Mouse (Mus musculus): Measurements from ENCODE around the gene Clec1a.
A peak's percentile ranks its signal among the peaks of the same experiment; 100 is the strongest.
"Not testable (repeated sequence)": the region's sequence is repeated elsewhere in the genome, so short reads cannot be mapped to it uniquely, and the experiment has no call there.

Clec1a gene

DNA sequence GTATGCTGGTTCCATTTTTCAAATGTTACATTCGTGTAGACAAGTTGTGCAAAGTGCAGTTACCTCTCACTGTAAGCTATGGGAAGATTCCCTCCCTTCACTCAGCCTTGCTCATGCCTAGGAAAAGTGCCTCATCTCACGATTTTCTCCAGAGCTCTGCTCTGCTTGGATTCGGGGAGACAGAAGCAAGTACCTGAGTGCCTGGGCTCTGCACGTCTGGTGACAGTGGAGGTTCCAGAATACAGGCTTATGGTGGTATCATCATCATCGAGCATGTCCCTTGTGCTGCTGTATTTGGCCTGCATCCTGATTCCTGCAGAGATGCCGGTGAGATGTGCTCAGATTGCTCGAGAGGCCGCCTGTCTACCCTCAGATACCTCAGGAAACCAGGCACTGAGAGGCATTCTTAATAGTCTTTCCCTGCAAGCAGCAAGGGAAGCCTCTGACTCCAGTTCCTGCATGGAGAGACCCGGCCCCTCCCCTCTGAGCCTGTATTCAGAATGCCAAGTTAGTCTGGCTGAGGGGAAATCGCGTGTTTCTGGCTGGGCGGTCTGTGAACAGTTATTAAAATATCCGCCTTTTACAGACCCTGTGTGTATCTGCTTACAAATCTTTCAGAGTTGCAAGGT is at the start of gene Clec1a:
Gene Clec1a, minus strand, starts transcription at position 590 of the 629 bp plus-strand sequence.
- no peak for DNase-seq (ENCODE audit: low spot score)

DNA sequence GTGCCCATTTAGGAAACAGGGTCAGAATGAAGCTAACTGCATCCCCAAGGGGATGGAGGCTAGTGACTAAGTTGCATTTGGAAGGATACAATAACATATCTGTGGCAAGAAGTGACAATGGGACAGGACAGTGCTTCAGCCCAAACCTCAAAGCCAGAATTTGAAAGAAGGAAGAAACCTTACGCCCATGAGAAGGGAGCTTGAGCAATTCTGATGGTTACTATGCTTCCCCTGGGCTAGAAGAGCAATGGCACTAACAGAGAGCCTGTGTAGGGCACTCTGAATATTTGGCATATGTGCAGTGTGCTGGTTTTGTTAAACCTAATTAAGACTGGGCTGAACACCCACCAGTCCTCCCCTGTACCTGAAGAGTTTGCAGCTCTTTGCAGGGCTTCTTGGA is 47.7 kb upstream of the Clec1a start:
- not testable (repeated sequence) for DNase-seq (ENCODE audit: low spot score)

DNA sequence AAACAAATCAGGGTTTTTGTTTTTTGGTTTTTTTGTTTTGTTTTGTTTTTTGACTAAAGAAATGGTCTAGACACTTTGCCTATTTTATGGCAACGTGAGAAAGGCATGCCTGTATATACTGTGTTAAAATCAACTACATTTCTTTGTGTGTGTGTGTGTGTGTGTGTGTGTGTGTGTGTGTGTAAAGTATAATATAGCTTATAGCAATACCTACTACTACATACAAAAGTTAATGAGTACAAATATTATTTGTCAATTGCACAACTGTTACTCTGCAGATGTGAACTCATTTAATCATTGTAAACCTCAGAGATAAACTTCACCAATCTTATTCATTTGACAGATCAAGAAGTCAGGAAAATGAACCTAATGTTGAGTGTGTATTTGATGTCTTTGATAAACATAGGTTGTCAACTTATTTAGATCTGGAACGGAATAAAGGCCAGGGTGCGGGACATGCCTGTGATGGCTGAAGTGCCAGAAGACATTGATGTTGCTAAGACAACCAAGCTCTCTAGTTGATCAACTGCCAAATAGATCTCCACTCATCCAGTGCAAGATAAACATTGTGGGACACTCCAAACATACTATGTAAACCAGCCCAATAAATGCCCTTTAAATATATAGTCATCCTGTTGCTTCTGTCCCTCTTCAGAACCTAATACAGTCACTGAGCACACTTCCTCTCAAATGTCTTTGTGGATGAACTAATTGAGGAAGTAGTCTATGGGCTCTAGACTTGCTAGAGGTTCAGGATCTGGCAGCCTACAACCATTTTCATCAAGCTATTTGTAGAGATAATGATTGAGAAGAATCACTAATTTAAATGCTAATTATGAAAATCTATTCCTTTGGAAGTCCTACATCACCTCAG is 45.8 kb upstream of the Clec1a start:
- no peak for DNase-seq (ENCODE audit: low spot score)

DNA sequence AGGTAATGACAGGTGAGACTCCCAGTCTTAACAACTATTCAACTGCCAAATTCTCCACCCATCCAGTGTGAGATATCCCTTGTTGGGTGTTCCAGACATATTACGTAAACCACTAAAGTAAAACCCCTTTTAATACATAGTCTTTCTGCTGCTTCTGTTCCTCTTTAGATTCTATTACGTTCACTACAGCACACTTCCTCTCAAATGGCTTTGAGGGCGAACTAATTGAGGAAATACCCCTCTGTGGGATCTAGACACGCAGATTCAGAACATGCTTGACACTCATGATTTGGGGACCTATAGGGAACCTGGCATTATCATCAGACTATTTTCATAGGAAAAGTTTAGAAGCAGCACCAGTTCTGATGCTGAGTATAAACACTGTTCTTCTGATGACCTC is 43.1 kb upstream of the Clec1a start:
- no peak for DNase-seq (ENCODE audit: low spot score)

DNA sequence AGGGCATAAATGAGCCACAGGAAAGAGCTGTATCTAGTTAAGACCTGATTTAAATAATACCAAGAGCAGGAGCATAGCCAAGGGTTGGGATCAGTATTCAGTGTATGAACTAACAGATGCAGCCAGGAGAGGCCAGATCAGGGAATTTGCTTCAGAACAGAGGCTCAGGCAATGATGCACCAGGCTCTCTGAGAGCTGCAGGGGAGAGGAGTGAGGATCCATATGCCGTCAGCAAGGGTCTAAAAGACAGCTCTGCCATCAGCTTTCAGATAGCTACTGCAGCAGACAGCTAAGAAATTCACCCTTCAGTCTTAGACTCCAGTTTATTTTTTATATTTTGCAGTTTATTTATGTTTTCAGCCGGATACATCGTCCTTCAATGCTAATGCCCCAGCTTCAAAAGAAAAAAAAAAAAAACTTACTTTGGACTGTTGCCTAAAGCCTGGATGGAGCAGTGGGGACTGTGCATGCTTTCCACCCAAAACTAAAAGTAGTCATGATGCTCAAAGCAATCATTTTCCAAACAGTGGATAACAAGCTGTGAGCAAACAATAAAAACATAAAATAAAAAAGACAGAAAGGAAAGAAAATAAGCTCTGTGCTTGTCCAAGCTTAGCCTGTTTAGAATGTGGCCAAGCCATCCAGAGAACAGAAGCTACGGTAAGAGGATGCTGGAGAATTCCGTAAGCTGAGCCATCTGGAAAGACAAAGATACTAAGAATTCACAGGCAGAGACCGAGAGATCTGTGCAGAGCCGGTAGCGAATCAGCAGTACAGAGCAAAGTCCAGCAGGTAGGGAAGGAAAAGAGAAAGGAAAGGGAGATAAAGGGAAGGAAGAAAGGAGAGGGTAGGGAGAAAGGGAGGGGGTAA is 28.5 kb upstream of the Clec1a start:
- no peak for DNase-seq (ENCODE audit: low spot score)

DNA sequence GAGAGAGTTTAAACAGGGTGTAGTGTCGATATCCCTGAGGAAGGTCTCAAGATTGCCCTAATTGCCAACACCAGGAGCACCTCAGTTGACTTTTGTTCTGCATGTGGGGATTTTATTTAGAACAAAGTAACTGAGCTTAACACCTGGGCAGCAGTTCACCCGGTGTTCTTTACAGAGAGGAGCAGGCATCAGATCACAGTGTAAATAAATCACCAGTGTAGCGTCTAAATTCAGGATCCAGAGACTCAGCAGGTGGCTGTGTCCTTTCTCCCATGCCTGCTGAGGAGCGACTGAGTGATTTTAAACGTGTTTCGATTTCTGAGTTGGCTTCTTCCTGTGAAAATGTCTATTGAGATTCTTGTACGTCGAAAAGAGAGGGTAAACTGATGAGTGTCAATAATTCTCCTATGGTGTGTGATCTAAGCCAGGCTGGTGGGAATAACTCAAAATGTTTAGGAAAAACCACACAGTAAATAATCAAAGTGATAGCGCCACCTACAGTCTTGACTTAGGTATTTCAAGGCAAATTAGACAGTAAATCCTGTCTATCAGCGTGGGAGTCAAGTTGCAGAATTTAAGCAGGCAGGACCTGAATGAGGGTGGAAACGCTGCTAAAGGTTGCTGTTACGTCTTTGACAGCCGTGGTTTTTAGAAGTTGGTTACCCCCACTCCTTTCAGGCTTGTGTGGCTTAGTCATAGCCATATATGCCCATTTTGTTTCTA is 24.8 kb upstream of the Clec1a start:
- DNase-seq (ENCODE audit: low spot score) = peak; percentile 31

DNA sequence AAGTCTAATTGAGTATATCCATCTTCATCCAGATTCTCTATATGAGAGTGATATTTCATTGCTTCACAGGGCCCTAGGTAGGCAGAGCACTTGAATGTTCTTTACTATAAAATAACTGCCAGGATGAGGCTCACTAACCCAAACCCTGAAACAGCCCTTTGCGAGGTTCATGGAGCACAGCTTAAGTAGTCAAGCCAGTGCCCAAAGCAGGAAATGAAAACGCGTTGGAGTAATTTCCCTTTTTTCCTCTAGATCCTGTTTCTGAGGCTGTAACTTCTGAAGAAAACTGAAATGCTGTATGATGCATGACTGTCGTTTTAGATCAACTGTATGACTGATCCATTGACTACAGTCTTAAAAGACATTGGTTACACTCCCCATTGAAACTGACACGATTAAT is 20.8 kb upstream of the Clec1a start:
- DNase-seq (ENCODE audit: low spot score) = no peak

DNA sequence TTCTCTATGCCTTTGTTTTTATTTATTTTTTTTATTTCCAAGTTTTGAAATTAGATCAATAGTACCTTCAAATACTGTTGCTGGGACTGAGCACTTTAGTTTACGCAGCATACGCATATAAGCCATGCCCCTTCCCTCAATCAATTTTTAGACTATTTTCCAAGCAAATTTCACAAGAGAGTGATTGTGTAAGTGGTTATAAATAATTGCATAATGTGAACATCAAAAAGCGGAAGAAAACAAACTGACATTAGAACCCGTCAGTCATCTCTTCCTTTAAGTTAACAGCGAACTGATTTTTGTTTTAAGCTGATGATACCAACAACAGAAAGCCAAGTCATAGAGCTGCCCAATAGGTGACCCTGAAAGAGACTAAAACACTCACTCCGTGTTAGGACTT is 19.6 kb upstream of the Clec1a start:
- DNase-seq (ENCODE audit: low spot score) = no peak

DNA sequence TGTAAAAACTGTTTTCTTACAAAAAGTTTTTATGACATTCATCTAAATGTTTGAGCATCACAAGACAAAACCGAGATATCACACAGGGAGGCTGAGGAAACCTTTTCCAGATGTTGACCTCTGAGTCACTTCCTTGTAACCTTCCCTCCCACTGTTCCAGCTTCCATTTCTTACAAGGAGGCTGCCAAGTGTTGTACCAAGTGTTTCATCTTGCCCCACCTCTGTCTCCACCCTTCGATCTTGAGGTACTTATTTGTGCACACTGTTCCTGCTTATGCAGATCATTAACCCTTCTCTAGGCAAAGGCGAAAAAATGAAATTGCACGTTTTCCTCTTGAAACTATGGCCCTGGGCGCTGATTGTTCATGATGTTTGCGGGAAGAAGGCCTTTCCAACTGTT is 2.1 kb downstream of the Clec1a start:
- no peak for DNase-seq (ENCODE audit: low spot score)

DNA sequence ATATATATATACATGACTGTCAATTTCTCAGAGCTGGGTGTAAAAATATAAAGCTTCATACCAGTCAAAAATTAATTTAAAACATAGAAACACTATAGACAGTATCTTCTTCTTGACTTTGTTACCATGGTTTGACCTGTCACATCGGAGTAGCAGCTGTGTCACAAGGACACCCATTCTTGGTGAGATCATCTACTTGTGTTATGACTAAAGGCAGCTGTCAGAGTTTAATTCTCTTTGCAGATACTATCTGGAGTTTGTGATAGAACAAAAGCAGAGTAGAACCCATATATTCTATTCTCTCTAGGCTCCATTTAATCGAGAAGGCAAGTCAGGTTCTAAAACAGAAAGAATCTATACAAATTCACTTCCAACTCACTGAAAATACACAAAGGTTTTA is 13.8 kb downstream of the Clec1a start:
- no peak for DNase-seq (ENCODE audit: low spot score)

DNA sequence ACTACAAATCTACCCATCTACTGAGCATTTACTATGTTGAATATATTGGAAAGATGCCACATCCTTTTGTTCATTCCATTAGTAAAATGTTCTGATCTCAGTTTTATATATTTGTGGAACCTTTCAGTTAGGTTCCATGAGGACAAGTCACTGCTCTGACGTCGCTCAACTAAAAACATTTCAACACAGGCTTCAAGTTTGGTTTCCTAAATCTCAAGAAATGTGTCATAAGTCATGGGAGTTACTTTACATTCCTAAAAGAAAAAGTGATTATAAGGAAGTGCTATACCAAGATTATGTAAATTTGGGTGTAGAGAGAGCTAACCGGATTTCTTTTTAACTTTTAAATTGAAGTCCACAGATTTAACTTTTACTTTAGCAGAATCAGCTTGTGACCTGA is 15.8 kb downstream of the Clec1a start:
- DNase-seq (ENCODE audit: low spot score) = peak; percentile 27

DNA sequence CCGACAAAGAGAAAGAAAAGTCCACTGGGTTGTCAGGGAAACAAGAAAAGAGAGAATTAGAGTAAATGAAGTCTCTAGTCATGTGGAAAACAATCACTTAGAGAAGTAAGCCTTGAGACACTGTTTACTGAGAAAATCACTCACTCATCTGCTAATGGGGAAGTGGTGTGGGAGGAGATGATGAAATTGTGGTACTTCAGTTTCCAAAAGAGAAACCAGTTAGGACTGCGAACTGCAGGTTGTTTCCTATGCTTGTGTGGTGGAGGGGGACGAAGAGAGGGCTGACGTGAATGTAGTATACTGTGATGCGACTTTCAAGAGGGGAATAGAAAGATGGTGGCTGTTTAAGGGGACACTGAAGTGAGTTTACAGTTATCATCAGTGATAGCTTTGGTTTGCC is 17.6 kb downstream of the Clec1a start:
- no peak for DNase-seq (ENCODE audit: low spot score)

DNA sequence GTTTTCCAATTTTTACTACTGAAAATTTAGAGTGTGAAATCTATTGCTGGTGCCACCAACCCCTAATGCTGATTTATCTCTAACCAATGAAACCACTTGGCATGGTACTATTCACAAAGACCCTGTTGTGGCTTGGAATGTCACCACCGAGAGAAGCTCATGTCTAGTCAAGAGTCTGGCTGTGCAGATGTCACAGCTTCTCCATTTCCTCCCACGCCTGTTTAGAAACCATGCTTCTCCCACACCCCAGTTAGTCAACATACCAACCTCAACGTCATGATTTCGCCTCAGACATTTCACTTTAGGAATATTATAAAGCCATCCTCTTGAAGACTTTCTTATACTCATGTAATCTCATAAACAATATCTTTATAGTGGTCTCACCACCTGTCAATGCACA is 24.5 kb downstream of the Clec1a start:
- no peak for DNase-seq (ENCODE audit: low spot score)

DNA sequence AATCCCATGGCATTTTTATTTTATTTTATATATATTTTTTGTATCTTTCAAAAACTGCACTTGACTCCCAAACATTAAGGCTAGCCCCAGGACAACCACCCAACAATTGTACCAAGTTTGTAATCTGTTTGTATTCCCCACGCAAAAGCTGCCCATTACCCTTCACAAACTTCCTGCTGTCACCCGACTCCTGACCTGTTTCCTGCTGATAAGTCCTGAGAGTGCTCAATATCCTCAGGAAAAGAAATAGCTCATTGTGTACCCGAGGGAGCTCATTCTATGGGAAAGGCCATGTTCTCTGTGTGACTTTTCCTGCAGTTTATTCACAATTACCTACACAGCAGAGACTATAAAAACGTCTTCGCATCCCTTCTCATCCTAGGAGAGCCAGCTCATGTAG is 26.0 kb downstream of the Clec1a start:
- no peak for DNase-seq (ENCODE audit: low spot score)

DNA sequence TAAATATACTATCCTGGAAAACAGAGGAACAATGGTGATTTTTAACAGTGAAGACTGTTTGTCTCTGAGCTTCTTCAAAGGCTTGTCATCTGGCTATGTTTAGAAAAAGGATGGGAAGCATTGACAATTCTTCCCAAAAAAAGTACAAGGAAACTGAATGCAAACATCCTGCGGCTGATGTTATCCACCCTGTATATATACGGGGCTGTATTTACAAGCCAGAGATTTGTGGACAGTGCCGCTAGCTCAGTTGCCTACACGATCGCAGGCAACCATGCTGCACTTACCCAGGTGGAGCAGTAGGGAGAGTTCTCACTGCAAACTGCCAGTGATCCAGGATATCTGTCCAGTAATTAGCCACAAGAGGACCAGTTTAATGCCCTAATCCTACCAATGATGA is 26.6 kb downstream of the Clec1a start:
- DNase-seq (ENCODE audit: low spot score) = no peak

DNA sequence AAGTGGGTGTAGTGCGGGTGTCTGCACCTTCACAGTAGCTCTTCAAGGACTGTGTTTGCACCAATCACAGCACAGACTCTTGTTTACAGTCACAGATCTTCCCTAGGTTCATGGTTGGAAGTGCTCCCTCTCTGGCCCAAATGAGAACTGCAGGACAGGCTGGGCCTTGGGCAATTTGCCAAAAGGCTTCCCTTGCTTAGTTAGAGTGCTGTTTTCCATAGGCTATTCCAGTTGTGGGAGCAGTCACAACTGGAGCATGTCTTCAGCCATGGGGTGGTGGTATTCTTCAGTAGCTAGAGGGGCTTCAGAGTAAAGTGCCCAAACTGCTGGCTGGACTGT is 28.1 kb downstream of the Clec1a start:
- DNase-seq (ENCODE audit: low spot score) = peak; percentile 78

DNA sequence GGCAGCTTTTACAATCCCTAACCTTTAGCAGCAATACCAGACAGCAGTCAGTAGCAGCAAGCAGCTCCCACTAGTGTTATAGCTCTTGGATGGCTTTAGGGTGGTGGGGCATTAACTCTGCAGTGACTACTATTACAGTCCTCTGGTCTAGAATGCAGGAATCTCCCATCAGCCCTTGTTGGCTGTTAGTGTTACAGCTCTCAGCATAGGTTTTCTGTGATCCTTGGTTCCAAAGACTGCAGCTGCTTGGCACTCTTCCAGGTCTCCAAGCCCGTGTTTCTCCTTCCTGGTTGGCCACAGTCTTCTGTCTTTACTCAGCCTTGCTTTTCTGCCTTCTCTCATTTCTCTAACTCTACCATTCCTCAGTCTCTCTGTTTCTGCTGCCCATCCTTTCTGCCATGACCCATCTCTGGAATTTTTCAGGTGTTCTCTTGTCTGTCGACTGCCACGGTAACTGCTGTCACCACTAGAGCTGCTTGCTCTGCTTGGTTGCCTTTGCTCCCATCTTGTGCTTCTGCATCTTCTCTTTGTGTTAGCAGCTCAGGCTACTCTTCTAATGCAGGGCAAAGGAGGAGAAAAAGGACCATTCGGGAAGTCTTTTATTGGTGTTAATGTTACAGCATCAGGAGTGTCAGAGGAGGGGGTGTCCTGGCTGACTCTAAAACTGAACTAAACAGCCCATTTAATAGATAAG is 28.6 kb downstream of the Clec1a start:
- peak; percentile 57 for DNase-seq (ENCODE audit: low spot score)

DNA sequence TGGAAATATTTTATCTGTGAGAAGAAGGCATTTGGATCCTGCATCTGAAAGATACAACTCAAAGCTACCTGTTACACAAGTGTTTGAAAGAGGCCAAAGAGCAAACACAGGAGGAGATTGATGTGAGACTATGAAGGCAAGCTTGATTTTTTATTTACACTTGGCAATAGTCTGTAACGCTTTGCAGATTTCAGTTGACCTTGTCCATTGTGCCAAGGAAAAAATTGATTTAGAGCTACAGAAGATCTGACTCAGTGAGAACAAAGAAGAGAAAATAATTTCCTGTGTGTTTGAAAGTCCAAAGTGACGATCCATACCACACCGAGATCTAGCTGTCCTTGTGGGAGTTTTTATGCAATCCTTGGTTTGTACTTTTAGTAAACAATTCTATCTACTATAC is 29.5 kb downstream of the Clec1a start:
- no peak for DNase-seq (ENCODE audit: low spot score)

DNA sequence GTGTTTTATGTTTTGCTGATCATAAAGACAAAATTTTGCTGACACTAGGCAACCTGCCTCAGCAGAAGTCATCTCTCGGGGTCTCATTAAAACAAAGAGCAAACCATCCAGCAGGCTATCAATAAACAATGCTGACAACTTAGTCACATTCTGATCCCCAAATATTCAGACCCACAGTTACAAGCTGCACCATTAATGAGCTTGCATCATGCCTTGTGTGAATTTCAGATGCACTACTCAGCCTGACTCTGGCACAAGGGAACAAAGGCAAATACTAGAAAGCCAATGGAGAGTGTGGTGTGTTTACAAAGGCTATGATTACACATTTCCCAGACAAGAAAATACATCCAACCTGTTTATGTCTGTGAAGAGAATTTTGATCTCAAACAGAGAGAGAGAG is 37.6 kb downstream of the Clec1a start:
- no peak for DNase-seq (ENCODE audit: low spot score)

DNA sequence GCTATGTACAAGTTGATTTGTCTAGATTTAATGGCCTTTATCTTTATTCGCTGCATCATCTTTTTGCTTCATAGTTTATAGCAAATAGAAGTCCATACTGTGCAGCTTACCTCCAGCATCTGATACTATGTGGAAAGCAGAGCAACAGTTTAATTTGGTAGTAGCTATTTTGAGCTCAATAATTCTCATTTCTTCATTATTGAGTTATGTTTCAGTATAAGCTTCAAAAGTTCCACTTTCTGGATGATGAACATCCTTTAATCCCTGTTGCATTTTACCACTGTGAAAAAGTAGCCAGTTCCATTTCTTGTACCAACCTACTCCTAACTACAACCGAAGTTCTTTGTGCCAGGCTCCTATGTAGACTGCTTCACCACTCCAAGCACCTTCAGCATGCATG is 43.2 kb downstream of the Clec1a start, which contains the start of gene Clec9a:
Gene Clec9a, plus strand, starts transcription at position 301 of the 400 bp plus-strand sequence.
- no peak for DNase-seq (ENCODE audit: low spot score)

DNA sequence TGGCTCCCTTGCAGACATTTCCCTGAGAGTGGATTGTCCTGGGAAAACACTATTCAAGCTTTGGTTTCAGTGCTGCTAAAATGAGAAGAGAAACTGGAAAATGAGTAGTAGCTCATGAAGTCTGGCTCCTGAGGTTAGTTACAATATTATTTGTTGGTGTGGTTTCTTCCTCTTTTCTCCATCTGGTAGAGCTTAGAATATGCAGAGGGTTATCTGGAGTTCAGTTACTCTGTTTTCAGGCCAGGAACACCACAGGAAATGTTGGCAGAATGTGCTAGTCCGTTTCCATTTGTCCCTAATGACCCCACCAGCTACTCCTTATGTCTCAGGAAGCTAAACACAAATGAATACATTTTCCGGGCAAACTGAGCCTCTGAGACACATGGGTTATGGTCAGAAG is 44.5 kb downstream of the Clec1a start:
- DNase-seq (ENCODE audit: low spot score) = peak; percentile 31
